Mouse (Mus musculus) heart, embryonic 13.5 days (tissue): ENCODE results near the gene Il1r1. TPM values are rescaled to one million over a fixed set of nuclear protein-coding genes. Genes with fewer than 3 reads are reported as not detected.

Source experiments
- ATAC-seq: fragments of 200-750 bp; cut with Nextera tagmentation; 2 replicates; pipeline ENCODE4 v1.8.0; 2017; ENCODE audit warnings: moderate TSS enrichment; ENCODE audit not compliant: insufficient number of reproducible peaks, low FRiP score, low TSS enrichment; ENCODE audit errors: extremely low read depth
- H3K27ac ChIP-seq: fragments of 300-500 bp; sonication (generic); replicated peaks from 2 replicates; pipeline ENCODE4 v1.5.1; 2015; ENCODE audit warnings: moderate library complexity, mild to moderate bottlenecking, inconsistent platforms
- H3K27me3 ChIP-seq: fragments of 300-500 bp; sonication (generic); replicated peaks from 2 replicates; pipeline ENCODE4 v1.6.1; 2015; ENCODE audit warnings: mild to moderate bottlenecking, inconsistent platforms
- H3K36me3 ChIP-seq: fragments of 300-500 bp; sonication (generic); 2 replicates; pipeline ENCODE4 v1.6.1; 2015; ENCODE audit warnings: mild to moderate bottlenecking, inconsistent platforms
- H3K4me1 ChIP-seq: fragments of 300-500 bp; sonication (generic); 2 replicates; pipeline ENCODE4 v1.6.1; 2015; ENCODE audit warnings: inconsistent platforms
- H3K4me2 ChIP-seq: fragments of 300-500 bp; sonication (generic); 2 replicates; pipeline ENCODE4 v1.6.1; 2015; ENCODE audit warnings: inconsistent platforms, mild to moderate bottlenecking, moderate library complexity
- H3K4me3 ChIP-seq: fragments of 300-500 bp; sonication (generic); 2 replicates; pipeline ENCODE4 v1.5.1; 2015; ENCODE audit warnings: moderate library complexity, mild to moderate bottlenecking, inconsistent platforms
- H3K9ac ChIP-seq: fragments of 300-500 bp; sonication (generic); 2 replicates; pipeline ENCODE4 v1.6.1; 2015; ENCODE audit warnings: inconsistent platforms, mild to moderate bottlenecking, moderate library complexity
- H3K9me3 ChIP-seq: fragments of 300-500 bp; sonication (generic); 2 replicates; pipeline ENCODE4 v1.6.1; 2016; ENCODE audit warnings: inconsistent platforms
- WGBS: fragments of 180-500 bp; shearing (Covaris S2); methylation state at CpG from one replicate; pipeline ENCODE4 v1.1.7; 2015; ENCODE audit warnings: mixed read lengths; 5-methylcytosine and 5-hydroxymethylcytosine counted together
- polyA plus RNA-seq: library from polyadenylated mRNA; unstranded; fragments of >200 nt; fragmentation: Nextera tagmentation; extraction: Ambion mirVana; gene quantifications from 2 replicates; pipeline ENCODE4 v1.2.1, GENCODE M21; 2015

Gene Il1r1
- polyA plus RNA-seq, 1 experiment from 2014 or later, result 6.3 TPM

- Histone ChIP-seq H3K27me3 (no peaks in the 10 kb centered on the region), H3K27ac (no peak overlapping the region), H3K36me3 (no peaks in the 10 kb centered on the region), H3K9me3 (no peaks in the 10 kb centered on the region), H3K4me3 (no peak overlapping the region), H3K9ac (no peak overlapping the region), H3K4me1 (0 out of 2 replicates have a peak, but pooled peaks cover 3% of the 10 kb centered on the region), H3K4me2 (no peak overlapping the region)
- 77% methylated on average over 5 of the region's 5 CpGs for WGBS
- ATAC-seq, result no peak
Measured at GRCm38 (mm10) chr1:40253940-40254339, 29.1 kb downstream of the Il1r1 start.

DNA sequence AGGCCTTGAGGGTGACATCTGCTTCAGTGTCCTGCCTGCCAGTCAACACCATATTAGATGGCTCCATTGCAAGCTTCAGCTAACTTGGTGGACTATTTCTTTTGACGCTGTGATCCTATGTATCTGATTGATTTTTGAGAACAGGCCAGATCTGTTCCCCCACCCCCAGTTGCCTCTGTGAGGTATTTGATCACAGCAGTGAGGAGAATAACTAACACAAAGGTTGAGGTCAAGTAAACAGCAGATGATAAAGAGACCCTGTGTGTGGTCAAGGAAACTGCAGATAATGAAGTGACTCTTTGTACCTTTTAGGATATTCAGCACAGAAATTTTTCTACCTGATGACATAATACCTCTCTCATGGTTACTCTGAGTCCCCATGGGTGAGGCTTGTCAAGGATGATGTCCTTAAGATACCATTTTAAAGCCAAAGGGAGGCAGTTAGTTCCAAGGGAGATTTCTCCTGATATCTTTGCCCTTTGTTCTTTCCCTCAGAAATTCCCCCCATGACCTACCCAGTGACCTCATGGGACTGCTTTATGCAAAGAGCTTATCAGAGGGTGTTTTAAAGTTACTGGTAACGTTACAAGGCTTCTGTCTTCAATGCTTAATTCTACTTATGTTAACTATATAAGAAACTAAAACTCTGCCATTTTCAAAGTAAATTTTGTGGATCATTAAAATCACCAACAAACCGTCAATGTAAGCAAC is 29.6 kb downstream of the Il1r1 start:
- ATAC-seq, result no peak
- Histone ChIP-seq H3K27me3 (no peaks in the 10 kb centered on the region), H3K27ac (no peak overlapping the region), H3K4me3 (no peak overlapping the region), H3K36me3 (no peaks in the 10 kb centered on the region), H3K9ac (no peak overlapping the region), H3K9me3 (no peaks in the 10 kb centered on the region), H3K4me1 (0 out of 2 replicates have a peak, but pooled peaks cover 3% of the 10 kb centered on the region), H3K4me2 (no peak overlapping the region)
- 50% methylated on average over 3 of the region's 3 CpGs for WGBS

DNA sequence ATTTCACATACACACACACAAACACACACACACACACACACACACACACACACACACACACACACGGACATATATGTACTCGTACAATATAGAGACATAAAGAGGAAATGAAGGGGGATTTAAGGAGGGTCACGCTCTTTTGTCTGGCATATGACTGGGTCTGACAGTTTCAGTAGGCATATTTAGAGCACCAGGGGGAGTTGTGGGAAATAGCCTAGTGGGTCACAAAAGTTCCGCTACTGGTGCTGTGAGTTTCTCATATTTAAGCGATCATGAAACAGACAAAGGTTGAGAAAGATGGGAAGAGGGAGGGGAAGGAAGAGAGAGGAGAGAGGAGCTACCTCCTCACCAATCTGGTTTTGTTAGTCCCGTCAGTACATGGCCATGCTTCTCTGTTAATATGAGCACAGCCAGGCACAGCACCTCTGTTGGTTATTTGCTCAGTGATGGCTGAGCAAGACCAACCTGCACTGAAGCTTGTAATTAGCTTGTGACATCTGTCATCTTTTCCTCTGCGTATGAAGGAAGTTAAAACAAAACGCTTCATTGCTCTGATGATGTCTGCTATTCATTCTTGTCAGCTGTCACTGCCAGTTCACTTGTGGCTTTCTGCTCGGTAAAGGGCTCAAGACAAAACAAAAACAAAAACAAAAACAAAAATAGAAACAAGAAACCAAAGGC is 37.7 kb downstream of the Il1r1 start:
- H3K4me1 ChIP-seq, result peaks cover 24% of the 10 kb centered on the region
- 79% methylated on average over 9 of the region's 9 CpGs for WGBS
- H3K27ac ChIP-seq, result no peak overlapping the region
- H3K9me3 ChIP-seq, result no peaks in the 10 kb centered on the region; the same call in 1 of the 2 replicates
- no peak overlapping the region for H3K4me2 ChIP-seq
- no peaks in the 10 kb centered on the region for H3K36me3 ChIP-seq
- H3K27me3 ChIP-seq, result no peaks in the 10 kb centered on the region
- no peak overlapping the region for H3K9ac ChIP-seq
- H3K4me3 ChIP-seq, result no peak overlapping the region
- ATAC-seq, result no peak

- 68% methylated on average over 7 of the region's 7 CpGs for WGBS
- no peak overlapping the region for H3K9ac ChIP-seq
Measured at GRCm38 (mm10) chr1:40263122-40263498, 38.2 kb downstream of the Il1r1 start.

GRCm38 (mm10) chr1:40263679-40264078 is 38.8 kb downstream of the Il1r1 start:
- Histone ChIP-seq H3K36me3 (no peaks in the 10 kb centered on the region), H3K9ac (no peak overlapping the region), H3K27me3 (no peaks in the 10 kb centered on the region), H3K9me3 (no peaks in the 10 kb centered on the region; the same call in 1 of the 2 replicates), H3K4me1 (peaks cover 30% of the 10 kb centered on the region), H3K4me3 (no peak overlapping the region), H3K27ac (no peak overlapping the region), H3K4me2 (no peak overlapping the region)
- 85% methylated on average over 8 of the region's 8 CpGs for WGBS
- no peak for ATAC-seq

More at GRCm38 (mm10) chr1:40263122-40263498, 38.2 kb downstream of the Il1r1 start:
- no peak overlapping the region for H3K4me2 ChIP-seq
- H3K36me3 ChIP-seq, result no peaks in the 10 kb centered on the region
- peaks cover 25% of the 10 kb centered on the region for H3K4me1 ChIP-seq
- H3K27me3 ChIP-seq, result no peaks in the 10 kb centered on the region
- H3K9me3 ChIP-seq, result no peaks in the 10 kb centered on the region; the same call in 1 of the 2 replicates
- no peak for ATAC-seq
- H3K27ac ChIP-seq, result no peak overlapping the region
- no peak overlapping the region for H3K4me3 ChIP-seq

GRCm38 (mm10) chr1:40265301-40265835 is 40.5 kb downstream of the Il1r1 start:
- Histone ChIP-seq H3K27ac (peak overlapping the region; percentile 28), H3K27me3 (no peaks in the 10 kb centered on the region), H3K9ac (no peak overlapping the region), H3K9me3 (no peaks in the 10 kb centered on the region; the same call in 1 of the 2 replicates), H3K36me3 (no peaks in the 10 kb centered on the region), H3K4me2 (no peak overlapping the region), H3K4me3 (no peak overlapping the region), H3K4me1 (peaks cover 34% of the 10 kb centered on the region)
- 54% methylated on average over 6 of the region's 6 CpGs for WGBS
- ATAC-seq, result no peak

DNA sequence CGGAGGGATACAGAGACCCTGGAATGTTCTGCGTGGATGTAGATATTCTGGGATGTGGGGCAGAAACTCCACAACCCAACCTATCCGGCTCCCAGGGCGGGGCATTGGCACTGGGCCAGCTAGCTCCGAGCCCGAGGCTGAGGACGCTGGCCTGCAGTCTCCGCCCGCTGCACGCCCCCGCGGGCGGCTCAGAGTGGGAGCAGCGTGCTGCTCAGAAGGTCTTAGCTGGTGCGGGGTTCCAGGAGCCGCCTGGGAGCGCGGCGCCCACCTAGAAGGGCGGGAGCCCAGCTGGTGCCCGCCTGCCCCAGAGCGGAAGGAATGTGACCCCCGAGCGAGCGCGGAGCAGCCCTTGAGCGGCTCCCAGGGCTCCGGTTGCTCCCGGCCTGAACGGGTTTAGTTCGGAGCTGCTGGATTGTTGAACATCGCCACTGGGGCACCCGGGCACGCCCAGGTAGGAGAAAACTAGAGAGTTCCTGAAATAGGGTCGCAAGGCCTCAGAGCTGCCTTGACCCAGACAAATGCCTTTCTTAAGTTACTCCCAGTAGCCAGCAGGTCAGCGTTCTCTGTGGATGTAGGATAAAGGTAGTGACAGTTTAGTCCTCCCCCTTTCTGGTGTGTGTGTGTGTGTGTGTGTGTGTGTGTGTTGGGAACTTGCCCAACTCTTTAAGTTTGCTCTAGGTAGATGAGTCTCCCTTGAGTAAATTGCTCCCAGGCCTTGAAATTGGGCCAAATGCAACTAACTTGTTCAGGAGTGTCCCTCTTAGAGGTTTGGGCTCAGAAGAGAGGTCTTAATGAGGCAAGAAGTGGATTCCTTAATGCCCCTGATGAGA is 41.8 kb downstream of the Il1r1 start:
- Histone ChIP-seq H3K4me3 (peak overlapping the region; percentile 71), H3K36me3 (no peaks in the 10 kb centered on the region), H3K4me1 (peaks cover 34% of the 10 kb centered on the region), H3K27me3 (no peaks in the 10 kb centered on the region), H3K9ac (peak overlapping the region; percentile 87), H3K4me2 (peak overlapping the region; percentile 84), H3K9me3 (no peaks in the 10 kb centered on the region; the same call in 1 of the 2 replicates), H3K27ac (peak overlapping the region; percentile 61)
- 2% methylated on average over 36 of the region's 36 CpGs for WGBS
- no peak; the same call in 1 of the 2 replicates for ATAC-seq

DNA sequence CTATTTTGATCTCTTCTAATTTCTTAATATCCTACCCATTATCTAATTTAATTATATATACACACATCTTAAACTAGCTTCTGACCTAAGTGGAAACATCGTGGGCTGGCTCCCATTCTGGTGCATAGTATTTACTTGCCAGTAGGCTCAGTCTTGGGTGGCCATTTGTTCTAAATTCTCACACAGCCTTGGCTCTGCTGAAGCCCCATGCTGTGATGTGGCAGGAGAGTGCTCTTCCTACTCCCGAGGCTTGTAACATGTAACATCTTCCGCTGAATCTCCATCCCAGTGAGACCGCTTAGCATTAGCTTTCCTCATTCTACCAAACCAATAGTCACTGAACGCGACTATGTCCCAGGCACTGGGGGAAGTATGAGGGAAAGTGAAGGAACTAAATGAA is 43.0 kb downstream of the Il1r1 start:
- Histone ChIP-seq H3K36me3 (no peaks in the 10 kb centered on the region), H3K27me3 (no peaks in the 10 kb centered on the region), H3K9me3 (no peaks in the 10 kb centered on the region; the same call in 1 of the 2 replicates), H3K4me3 (peak overlapping the region; percentile 71; the same call in 1 of the 2 replicates), H3K27ac (no peak overlapping the region), H3K4me2 (peak overlapping the region; percentile 84), H3K9ac (no peak overlapping the region), H3K4me1 (peaks cover 34% of the 10 kb centered on the region)
- WGBS, result 80% methylated on average over 6 of the region's 6 CpGs
- ATAC-seq, result no peak

DNA sequence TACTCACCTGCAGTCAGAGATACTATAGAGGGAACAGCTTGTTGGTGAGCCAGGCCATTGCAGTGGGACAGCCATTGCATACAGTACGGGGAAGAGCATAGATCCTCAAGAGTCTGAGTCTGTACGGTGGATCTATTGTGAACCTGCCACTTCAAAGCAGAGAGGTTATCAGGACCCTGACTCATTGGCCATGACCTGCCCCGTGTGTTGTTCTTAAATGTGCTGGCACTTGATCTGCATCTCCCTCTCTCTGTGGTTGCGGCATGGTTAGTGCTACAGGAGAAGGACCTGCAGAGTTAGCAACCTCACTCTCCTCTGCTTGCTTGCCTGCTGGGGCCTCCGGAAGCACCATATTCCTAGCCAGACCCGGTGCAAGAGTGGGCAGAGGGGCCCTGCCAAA is 43.7 kb downstream of the Il1r1 start:
- Histone ChIP-seq H3K9me3 (no peaks in the 10 kb centered on the region; the same call in 1 of the 2 replicates), H3K36me3 (no peaks in the 10 kb centered on the region), H3K4me3 (no peak overlapping the region), H3K9ac (no peak overlapping the region), H3K4me1 (peaks cover 37% of the 10 kb centered on the region), H3K27ac (no peak overlapping the region), H3K27me3 (no peaks in the 10 kb centered on the region), H3K4me2 (peak overlapping the region; percentile 84)
- 58% methylated on average over 6 of the region's 6 CpGs for WGBS
- no peak for ATAC-seq

- ATAC-seq, result no peak
Measured at GRCm38 (mm10) chr1:40270415-40270814, 45.5 kb downstream of the Il1r1 start.

DNA sequence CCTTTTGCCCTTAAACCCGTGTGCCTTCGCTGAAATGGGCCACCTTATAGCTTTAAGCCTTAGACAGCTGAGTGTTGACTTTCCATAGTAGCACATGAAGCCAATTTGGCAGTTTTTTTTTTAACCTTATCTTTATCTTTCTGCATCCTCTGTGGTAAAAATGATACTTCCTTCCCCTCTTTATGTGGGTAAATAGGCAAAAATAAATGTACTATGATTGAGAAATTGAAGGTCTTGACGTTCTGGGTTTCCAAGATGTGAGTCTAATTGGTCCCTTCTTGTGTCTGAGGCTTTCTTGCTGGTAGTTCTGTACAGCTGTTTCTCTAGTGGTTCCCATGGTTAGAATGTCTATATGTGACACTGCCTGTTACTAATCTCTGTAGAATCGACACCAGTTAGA is 46.2 kb downstream of the Il1r1 start:
- Histone ChIP-seq H3K9ac (no peak overlapping the region), H3K4me3 (no peak overlapping the region), H3K4me2 (no peak overlapping the region), H3K9me3 (no peaks in the 10 kb centered on the region), H3K4me1 (peaks cover 43% of the 10 kb centered on the region), H3K36me3 (no peaks in the 10 kb centered on the region), H3K27me3 (no peaks in the 10 kb centered on the region), H3K27ac (no peak overlapping the region)
- no peak for ATAC-seq
- 66% methylated on average over 4 of the region's 4 CpGs for WGBS

More at GRCm38 (mm10) chr1:40270415-40270814, 45.5 kb downstream of the Il1r1 start:
- H3K27me3 ChIP-seq, result no peaks in the 10 kb centered on the region
- no peak overlapping the region for H3K4me3 ChIP-seq
- H3K36me3 ChIP-seq, result no peaks in the 10 kb centered on the region
- no peaks in the 10 kb centered on the region for H3K9me3 ChIP-seq
- WGBS, result 82% methylated on average over 12 of the region's 12 CpGs
- H3K27ac ChIP-seq, result no peak overlapping the region
- peaks cover 43% of the 10 kb centered on the region for H3K4me1 ChIP-seq
- no peak overlapping the region for H3K4me2 ChIP-seq
- no peak overlapping the region for H3K9ac ChIP-seq
